Mouse (Mus musculus): ENCODE results near the gene Tom1l2. TPM values are rescaled to one million over a fixed set of nuclear protein-coding genes. Genes with fewer than 3 reads are reported as not detected.

The Tom1l2 gene
- total RNA-seq, 4 experiments from 2014 or later = 98.4 to 137 (median 112) TPM

- no peak for DNase-seq
These were observed 49.2 kb downstream of the Tom1l2 start for GRCm38 (mm10) chr11:60303497-60303896.

GRCm38 (mm10) chr11:60302354-60303083 lies 50.2 kb downstream of the Tom1l2 start:
- DNase-seq = no peak

- no peak for DNase-seq
These were observed 51.0 kb downstream of the Tom1l2 start for GRCm38 (mm10) chr11:60301588-60302208.

- DNase-seq = no peak
These were observed 52.4 kb downstream of the Tom1l2 start for GRCm38 (mm10) chr11:60300318-60300717.

GRCm38 (mm10) chr11:60297772-60298171 lies 54.9 kb downstream of the Tom1l2 start:
- DNase-seq = no peak

GRCm38 (mm10) chr11:60294630-60295313 lies 57.9 kb downstream of the Tom1l2 start:
- DNase-seq = no peak

GRCm38 (mm10) chr11:60293683-60294629 lies 58.7 kb downstream of the Tom1l2 start:
- DNase-seq = no peak

- peak; percentile 54 for DNase-seq
These were observed 60.0 kb downstream of the Tom1l2 start for GRCm38 (mm10) chr11:60292718-60293117.

- no peak for DNase-seq
These were observed 63.7 kb downstream of the Tom1l2 start for GRCm38 (mm10) chr11:60288980-60289379.

- DNase-seq = no peak
These were observed 66.4 kb downstream of the Tom1l2 start for GRCm38 (mm10) chr11:60286311-60286710.

GRCm38 (mm10) chr11:60280429-60281414 lies 72.0 kb downstream of the Tom1l2 start:
- DNase-seq = no peak

GRCm38 (mm10) chr11:60279483-60279882 lies 73.2 kb downstream of the Tom1l2 start:
- no peak for DNase-seq

GRCm38 (mm10) chr11:60277771-60278170 lies 74.9 kb downstream of the Tom1l2 start:
- DNase-seq = no peak

GRCm38 (mm10) chr11:60277164-60277740 lies 75.5 kb downstream of the Tom1l2 start:
- no peak for DNase-seq

- no peak for DNase-seq
These were observed 76.2 kb downstream of the Tom1l2 start for GRCm38 (mm10) chr11:60276408-60277093.

- peak; percentile 84 for DNase-seq
These were observed 79.4 kb downstream of the Tom1l2 start for GRCm38 (mm10) chr11:60273273-60273805.

- no peak for DNase-seq
These were observed 84.1 kb downstream of the Tom1l2 start for GRCm38 (mm10) chr11:60268563-60268962.

GRCm38 (mm10) chr11:60265271-60265985 lies 87.3 kb downstream of the Tom1l2 start:
- no peak for DNase-seq

GRCm38 (mm10) chr11:60264651-60265050 lies 88.1 kb downstream of the Tom1l2 start:
- no peak for DNase-seq
